Mouse (Mus musculus) c-Kit-positive CD71-positive TER-119-positive erythroid progenitor cells, embryonic 14.5 days (primary cell): ENCODE data around the gene Sprr2b.
"Not testable (repeated sequence)": the region's sequence is repeated elsewhere in the genome, so short reads cannot be mapped to it uniquely, and the experiment has no call there.

Experiments
- DNase-seq: peaks from one replicate; pipeline ENCODE4 v3.0.0-alpha.2; 2013; ENCODE audit warnings: low spot score

The Sprr2b gene

DNA sequence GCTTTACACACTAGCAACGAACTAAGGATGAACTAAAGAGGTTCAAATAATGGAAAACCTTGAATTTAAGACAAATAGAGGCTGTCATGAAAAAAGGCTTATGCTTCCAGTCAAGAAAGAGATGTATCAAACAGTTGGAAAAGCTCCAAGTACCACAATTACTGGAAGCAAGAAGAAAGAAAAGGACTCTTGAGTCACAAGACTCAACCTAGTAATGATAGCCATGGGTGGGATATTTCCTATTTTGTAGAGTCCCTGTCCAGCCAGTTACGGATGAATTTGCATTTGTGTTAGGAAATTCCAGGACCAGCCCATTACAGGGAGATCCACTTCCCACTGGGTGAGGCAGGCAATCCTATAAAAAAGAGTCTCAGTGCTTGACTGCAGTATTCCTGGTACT, at the start of gene Sprr2b:
Gene Sprr2b (plus strand): TSS at position 301 of the 400 bp plus-strand sequence.
- DNase-seq: no peak

GRCm38 (mm10) chr3:92271414-92271985, 44.9 kb upstream of the Sprr2b start:
- DNase-seq: not testable (repeated sequence)

DNA sequence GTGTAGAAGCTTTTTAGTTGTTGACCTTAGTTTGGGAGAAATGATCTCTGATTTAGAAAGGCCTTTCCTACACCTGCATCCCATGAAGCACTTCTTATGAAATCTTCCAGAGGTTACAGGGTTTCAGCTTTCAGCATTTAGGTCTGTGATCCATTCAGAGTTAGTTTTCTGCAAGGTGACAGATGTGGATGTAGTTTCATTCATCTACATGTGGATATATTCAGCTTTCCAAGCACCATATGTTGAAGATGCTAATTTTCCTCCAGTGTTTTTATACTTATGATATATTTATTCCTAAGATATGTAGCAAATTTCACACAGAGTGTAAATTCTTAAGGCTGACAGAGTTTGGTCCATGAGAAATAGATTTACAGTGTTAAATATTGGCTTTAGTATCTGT, 42.9 kb upstream of the Sprr2b start:
- DNase-seq: not testable (repeated sequence)

- not testable (repeated sequence) for DNase-seq
Observed at GRCm38 (mm10) chr3:92274018-92274417, 42.4 kb upstream of the Sprr2b start.

- not testable (repeated sequence) for DNase-seq
Observed at GRCm38 (mm10) chr3:92279663-92280062, 36.8 kb upstream of the Sprr2b start.

GRCm38 (mm10) chr3:92280963-92281606, 35.3 kb upstream of the Sprr2b start:
- not testable (repeated sequence) for DNase-seq

- DNase-seq: not testable (repeated sequence)
Observed at GRCm38 (mm10) chr3:92285101-92285500, 31.3 kb upstream of the Sprr2b start, which contains the start of gene Sprr2a3. Gene Sprr2a3 (plus strand): TSS chr3:92285417.

- not testable (repeated sequence) for DNase-seq
Observed at GRCm38 (mm10) chr3:92288489-92288888, 27.9 kb upstream of the Sprr2b start.

DNA sequence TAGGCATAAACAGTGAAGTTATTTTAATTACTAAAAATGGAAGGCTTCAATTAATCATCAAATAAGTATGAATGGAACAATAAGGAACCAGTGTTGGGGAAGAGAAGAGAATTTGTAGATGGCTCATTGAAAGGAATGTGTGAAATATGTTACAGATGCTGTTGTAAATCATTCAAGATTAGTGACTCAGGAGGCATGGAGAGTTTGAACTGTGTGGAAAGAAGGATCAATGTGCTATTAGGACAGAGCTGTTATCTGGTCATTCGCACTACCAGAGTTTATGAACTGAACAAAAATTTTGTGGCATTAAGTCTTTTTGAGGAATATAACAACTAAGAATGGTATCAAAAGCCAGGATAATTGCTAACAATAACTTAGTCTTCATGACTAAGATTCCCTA, 9.0 kb upstream of the Sprr2b start:
- DNase-seq: no peak

DNA sequence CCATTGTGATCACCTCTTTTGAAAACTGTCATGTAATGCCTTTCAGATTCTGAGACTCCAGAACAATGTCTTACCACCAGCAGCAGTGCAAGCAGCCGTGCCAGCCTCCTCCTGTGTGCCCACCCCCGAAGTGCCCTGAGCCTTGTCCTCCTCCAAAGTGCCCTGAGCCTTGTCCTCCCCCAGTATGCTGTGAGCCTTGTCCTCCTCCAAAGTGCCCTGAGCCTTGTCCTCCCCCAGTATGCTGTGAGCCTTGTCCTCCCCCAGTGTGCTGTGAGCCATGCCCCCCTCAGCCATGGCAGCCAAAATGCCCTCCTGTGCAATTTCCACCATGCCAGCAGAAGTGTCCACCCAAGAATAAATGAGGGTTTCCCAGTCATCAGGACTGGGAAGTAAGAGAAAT, 964 bp downstream of the Sprr2b start:
- DNase-seq: no peak

- DNase-seq: no peak
Observed at GRCm38 (mm10) chr3:92336278-92336677, 19.9 kb downstream of the Sprr2b start.

GRCm38 (mm10) chr3:92338840-92339239, 22.4 kb downstream of the Sprr2b start, which contains the start of gene Sprr2d:
Gene Sprr2d (plus strand): TSS chr3:92339140.
- DNase-seq: no peak

- no peak for DNase-seq
Observed at GRCm38 (mm10) chr3:92351843-92352242, 35.4 kb downstream of the Sprr2b start, which contains the start of gene Sprr2e. Gene Sprr2e (plus strand): TSS chr3:92352143.

DNA sequence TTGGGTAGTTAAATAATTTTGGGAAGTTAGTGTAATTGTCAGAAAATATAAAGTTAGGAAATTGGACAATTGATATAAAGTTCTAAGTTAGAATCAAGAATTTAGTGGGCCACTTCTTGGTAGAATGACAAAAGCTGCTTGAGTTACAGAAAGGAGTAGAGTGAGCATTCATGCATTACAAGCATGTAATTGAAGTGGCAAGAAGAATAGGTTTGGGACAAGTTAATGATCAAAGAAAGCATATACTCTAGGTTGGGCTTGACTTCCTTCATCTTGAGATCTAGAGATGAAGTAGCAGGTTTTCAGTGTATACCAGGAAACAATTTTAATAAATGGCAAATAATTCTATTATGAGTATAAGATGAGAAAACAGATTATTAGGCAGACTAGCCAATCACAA, 45.2 kb downstream of the Sprr2b start:
- DNase-seq: no peak

DNA sequence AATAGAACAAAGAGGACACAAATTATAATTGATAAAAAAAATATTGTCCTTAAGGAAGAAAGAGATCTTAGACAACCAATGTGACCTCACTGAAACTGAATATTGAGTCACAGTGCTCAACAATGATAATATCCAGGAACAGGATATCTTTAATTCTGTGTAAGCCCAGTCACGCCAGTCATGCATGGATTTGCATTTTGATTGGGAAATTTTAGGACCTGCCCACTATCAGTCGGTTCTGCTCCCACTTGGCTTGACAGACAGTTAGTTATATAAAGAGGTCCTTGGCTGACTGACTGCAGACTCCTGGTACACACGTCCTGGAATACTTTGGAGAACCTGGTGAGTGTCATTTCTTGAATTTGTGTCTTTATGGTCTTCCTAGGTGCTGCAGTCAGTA, 48.5 kb downstream of the Sprr2b start, which contains the start of gene Sprr2f:
Gene Sprr2f (plus strand): TSS at position 301 of the 400 bp plus-strand sequence.
- no peak for DNase-seq
